Mouse (Mus musculus) E14TG2a.4 (cell line): ENCODE measurements around the gene Nkiras1.

Experiments used
- H3K27me3 ChIP-seq: 2 replicates; pipeline ENCODE4 v1.6.1; 2014; ENCODE audit warnings: low read length, control low read depth; ENCODE audit not compliant: insufficient read depth
- H3K36me3 ChIP-seq: 2 replicates; pipeline ENCODE4 v1.6.1; 2014; ENCODE audit warnings: low read length, control low read depth; ENCODE audit not compliant: insufficient read depth
- H3K4me1 ChIP-seq: replicated peaks from 2 replicates; pipeline ENCODE4 v1.6.1; 2014; ENCODE audit warnings: low read depth, low read length, control low read depth
- H3K4me3 ChIP-seq: replicated peaks from 2 replicates; pipeline ENCODE4 v1.5.1; 2014; ENCODE audit warnings: mild to moderate bottlenecking, low read length
- H3K9me3 ChIP-seq: 2 replicates; pipeline ENCODE4 v1.6.1; 2014; ENCODE audit warnings: low read length, control low read depth
- CTCF ChIP-seq: conservative IDR thresholded peaks from 2 replicates; pipeline ENCODE4 v1.5.1; 2014; ENCODE audit warnings: low read length
- NANOG ChIP-seq: IDR thresholded peaks from 2 replicates; pipeline ENCODE4 v1.6.1; 2014; ENCODE audit warnings: borderline replicate concordance, low read length, mixed read lengths
- POU5F1 ChIP-seq: IDR thresholded peaks from 2 replicates; pipeline ENCODE4 v1.6.1; 2014; ENCODE audit warnings: low read length, borderline replicate concordance

Nkiras1 gene

GRCm38 (mm10) chr14:18330789-18331692 is 60.1 kb downstream of the Nkiras1 start:
- peak overlapping the region; percentile 85 for H3K4me3 ChIP-seq
- no peak for TF ChIP-seq POU5F1
- no peak for TF ChIP-seq NANOG
- no peak for TF ChIP-seq CTCF
- peaks cover 14% of the 10 kb centered on the region for H3K36me3 ChIP-seq
- peaks cover 24% of the 10 kb centered on the region for H3K4me1 ChIP-seq
- H3K27me3 ChIP-seq: peaks cover 29% of the 10 kb centered on the region
- H3K9me3 ChIP-seq: no peaks in the 10 kb centered on the region

GRCm38 (mm10) chr14:18331693-18332131 is 60.8 kb downstream of the Nkiras1 start, which contains the start of gene Ube2e1:
Gene Ube2e1, minus strand, starts transcription at chr14:18331859.
- no peaks in the 10 kb centered on the region for H3K9me3 ChIP-seq
- peak within 1 kb of the TSS; percentile 85 for H3K4me3 ChIP-seq
- peaks cover 29% of the 10 kb centered on the region for H3K27me3 ChIP-seq
- H3K36me3 ChIP-seq: peaks cover 14% of the 10 kb centered on the region
- H3K4me1 ChIP-seq: peaks cover 18% of the 10 kb centered on the region
- TF ChIP-seq NANOG (no peak), CTCF (no peak), POU5F1 (no peak)
